Mouse (Mus musculus) stomach, embryonic 15.5 days (tissue): Measurements from ENCODE around the gene Col24a1. TPM values are rescaled to one million over a fixed set of nuclear protein-coding genes. Genes with fewer than 3 reads are reported as not detected.

Source experiments
- ATAC-seq: fragments of 200-750 bp; cut with Nextera tagmentation; 2 replicates; pipeline ENCODE4 v1.8.0; 2017; ENCODE audit warnings: low read depth, moderate number of reproducible peaks, moderate TSS enrichment; ENCODE audit not compliant: insufficient read depth, low FRiP score
- H3K27ac ChIP-seq: fragments of 300-500 bp; sonication (generic); 2 replicates; pipeline ENCODE4 v1.5.1; 2015; ENCODE audit warnings: mild to moderate bottlenecking, inconsistent platforms
- H3K27me3 ChIP-seq: fragments of 300-500 bp; sonication (generic); replicated peaks from 2 replicates; pipeline ENCODE4 v1.6.1; 2015; ENCODE audit warnings: inconsistent platforms
- H3K36me3 ChIP-seq: fragments of 300-500 bp; sonication (generic); 2 replicates; pipeline ENCODE4 v1.6.1; 2015; ENCODE audit warnings: inconsistent platforms
- H3K4me1 ChIP-seq: fragments of 300-500 bp; sonication (generic); 2 replicates; pipeline ENCODE4 v1.6.1; 2015; ENCODE audit warnings: inconsistent platforms
- H3K4me2 ChIP-seq: fragments of 300-500 bp; sonication (generic); 2 replicates; pipeline ENCODE4 v1.6.1; 2015; ENCODE audit warnings: mild to moderate bottlenecking, inconsistent platforms
- H3K4me3 ChIP-seq: fragments of 300-500 bp; sonication (generic); replicated peaks from 2 replicates; pipeline ENCODE4 v1.5.1; 2015; ENCODE audit warnings: inconsistent platforms
- H3K9ac ChIP-seq: fragments of 300-500 bp; sonication (generic); 2 replicates; pipeline ENCODE4 v1.6.1; 2015; ENCODE audit warnings: inconsistent platforms
- H3K9me3 ChIP-seq: fragments of 300-500 bp; sonication (generic); 2 replicates; pipeline ENCODE4 v1.6.1; 2016; ENCODE audit warnings: inconsistent platforms
- WGBS: fragments of 180-500 bp; shearing (Covaris S2); methylation state at CpG from one replicate; pipeline ENCODE4 v1.1.7; 2015; 5-methylcytosine and 5-hydroxymethylcytosine counted together
- polyA plus RNA-seq: library from polyadenylated mRNA; unstranded; fragments of >200 nt; fragmentation: Nextera tagmentation; extraction: Ambion mirVana; gene quantifications from 2 replicates; pipeline ENCODE4 v1.2.1, GENCODE M21; 2015

Col24a1 gene
- polyA plus RNA-seq, 1 experiment from 2014 or later: 2.1 TPM

DNA sequence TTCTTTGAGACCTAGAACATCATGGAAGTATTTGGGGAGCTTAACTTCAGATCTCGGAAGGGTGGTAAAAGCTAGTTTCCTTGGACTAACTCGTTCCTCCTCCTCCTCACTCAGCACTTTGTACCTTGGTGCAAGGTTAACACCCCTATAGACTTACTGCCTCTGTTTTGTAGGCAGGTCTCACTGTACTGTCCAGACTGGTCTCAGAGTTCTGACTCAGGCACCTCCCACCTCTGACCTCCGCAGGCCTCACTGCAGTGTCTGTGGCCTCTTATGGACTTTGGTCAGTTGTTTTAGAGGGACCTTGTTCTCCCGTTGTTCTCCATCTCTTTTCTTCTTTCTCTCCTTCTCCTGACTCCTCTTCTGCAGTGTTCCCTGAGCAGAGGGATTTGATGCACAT is 290.8 kb downstream of the Col24a1 start:
- peaks cover 37% of the 10 kb centered on the region for H3K36me3 ChIP-seq
- no peak for ATAC-seq

DNA sequence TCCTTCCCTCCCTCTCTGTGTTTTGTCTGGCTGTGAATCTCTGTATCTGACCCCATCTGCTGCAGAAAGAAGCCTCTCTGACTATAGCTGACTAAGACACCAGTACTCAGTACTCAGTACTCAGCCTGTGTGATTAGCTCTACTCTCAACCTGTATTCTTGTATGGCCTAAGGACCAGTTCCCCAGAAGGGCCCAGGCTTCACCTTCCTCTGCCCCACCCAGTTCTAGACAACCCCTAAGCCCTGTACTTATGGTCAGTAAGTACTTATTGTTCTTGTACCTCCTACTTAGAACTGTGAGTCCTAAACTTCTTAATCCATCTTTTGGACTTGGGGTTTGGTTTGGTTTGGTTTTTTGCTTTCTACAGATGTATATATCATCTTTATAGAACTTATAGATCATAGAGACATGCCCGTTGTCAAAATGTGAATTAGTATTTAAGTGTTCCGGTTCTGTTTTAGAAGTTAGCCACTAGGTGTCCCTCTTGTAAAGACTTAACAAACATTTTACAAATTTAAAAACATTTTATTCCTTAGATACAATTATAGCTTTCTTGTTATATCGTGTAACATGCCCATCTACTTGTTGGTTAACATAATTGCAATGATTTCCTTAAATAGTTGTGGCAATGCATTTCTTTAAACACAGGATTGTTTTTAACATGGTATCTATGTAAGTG is 291.4 kb downstream of the Col24a1 start:
- WGBS: 44% methylated on average over 3 of the region's 3 CpGs
- Histone ChIP-seq H3K27me3 (no peaks in the 10 kb centered on the region), H3K9me3 (no peaks in the 10 kb centered on the region), H3K27ac (no peak overlapping the region), H3K4me2 (no peak overlapping the region), H3K36me3 (peaks cover 31% of the 10 kb centered on the region), H3K4me3 (no peak overlapping the region), H3K4me1 (no peaks in the 10 kb centered on the region), H3K9ac (no peak overlapping the region)
- no peak for ATAC-seq

More for the DNA sequence above, 290.8 kb downstream of the Col24a1 start:
- no peaks in the 10 kb centered on the region for H3K9me3 ChIP-seq
- no peak overlapping the region for H3K9ac ChIP-seq
- H3K27ac ChIP-seq: no peak overlapping the region
- H3K4me2 ChIP-seq: no peak overlapping the region
- no peaks in the 10 kb centered on the region for H3K27me3 ChIP-seq
- H3K4me1 ChIP-seq: no peaks in the 10 kb centered on the region
- WGBS: 84% methylated on average over 4 of the region's 4 CpGs
- H3K4me3 ChIP-seq: no peak overlapping the region

DNA sequence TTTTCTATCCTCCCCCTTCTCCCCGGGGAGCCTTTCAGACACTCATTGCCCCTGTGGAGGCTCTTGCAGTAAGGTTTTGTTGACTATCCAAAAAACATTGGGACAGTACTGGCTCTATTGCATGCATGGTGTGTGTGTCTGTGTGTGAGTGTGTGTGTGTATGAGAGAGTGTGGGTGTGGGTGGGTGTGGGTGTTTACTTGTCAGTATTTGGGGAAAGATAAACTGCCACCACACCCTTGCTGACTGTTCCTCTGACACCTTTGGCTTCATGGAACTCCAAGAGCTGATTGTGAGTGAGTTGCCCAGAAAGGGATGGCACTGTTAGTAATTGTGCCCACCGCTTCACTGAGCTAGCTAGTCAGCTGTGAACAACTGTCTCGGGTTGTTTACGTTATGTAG is 298.3 kb downstream of the Col24a1 start:
- peak; percentile 93; the same call in 1 of the 2 replicates for ATAC-seq

DNA sequence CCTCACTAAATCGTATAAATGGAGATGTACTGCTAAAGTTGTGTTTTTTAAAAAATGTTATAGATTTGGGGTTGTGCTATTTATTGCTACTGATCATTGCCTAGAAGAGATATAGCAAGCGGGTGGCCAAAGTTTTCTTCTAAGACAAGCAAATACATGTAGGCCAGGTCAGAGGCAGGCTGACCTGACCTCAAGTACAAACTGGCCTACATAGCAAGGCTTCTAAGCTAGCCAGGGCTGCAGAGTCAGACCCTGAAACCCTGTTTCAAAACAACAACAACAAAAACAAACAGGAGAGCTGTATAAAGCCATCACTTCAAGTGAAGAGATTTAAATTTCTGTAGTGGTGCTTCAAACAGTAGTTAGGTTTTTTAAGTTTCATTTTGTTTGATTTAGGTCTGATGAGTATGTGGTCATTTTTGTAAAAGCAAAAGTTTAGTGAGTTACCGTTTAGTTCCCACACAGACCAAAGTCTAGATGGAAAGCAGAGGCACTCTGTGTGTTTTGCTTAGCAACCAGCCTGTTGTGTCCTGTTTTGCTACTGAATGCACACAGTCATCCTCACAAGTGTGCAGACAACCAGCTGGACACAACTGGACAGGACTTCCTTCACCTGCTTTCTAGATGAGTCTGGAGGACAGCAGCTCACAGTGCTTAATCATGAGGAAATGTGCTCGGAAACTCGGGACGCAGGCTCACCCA is 299.7 kb downstream of the Col24a1 start:
- H3K4me1 ChIP-seq: no peaks in the 10 kb centered on the region
- 86% methylated on average over 6 of the region's 6 CpGs for WGBS
- H3K9me3 ChIP-seq: no peaks in the 10 kb centered on the region
- no peak overlapping the region for H3K27ac ChIP-seq
- H3K9ac ChIP-seq: no peak overlapping the region
- H3K36me3 ChIP-seq: peaks cover 17% of the 10 kb centered on the region
- H3K27me3 ChIP-seq: no peaks in the 10 kb centered on the region
- no peak for ATAC-seq
- H3K4me3 ChIP-seq: no peak overlapping the region
- H3K4me2 ChIP-seq: no peak overlapping the region

More for the DNA sequence above, 298.3 kb downstream of the Col24a1 start:
- Histone ChIP-seq H3K4me1 (no peaks in the 10 kb centered on the region), H3K4me3 (no peak overlapping the region), H3K9ac (no peak overlapping the region), H3K27ac (no peak overlapping the region), H3K36me3 (peaks cover 30% of the 10 kb centered on the region), H3K9me3 (no peaks in the 10 kb centered on the region), H3K4me2 (no peak overlapping the region), H3K27me3 (no peaks in the 10 kb centered on the region)
- WGBS: 89% methylated on average over 4 of the region's 4 CpGs

- no peak overlapping the region for H3K4me3 ChIP-seq
- no peak for ATAC-seq
- H3K9ac ChIP-seq: no peak overlapping the region
- peaks cover 27% of the 10 kb centered on the region for H3K36me3 ChIP-seq
- H3K4me2 ChIP-seq: no peak overlapping the region
- no peaks in the 10 kb centered on the region for H3K4me1 ChIP-seq
- H3K9me3 ChIP-seq: no peaks in the 10 kb centered on the region
- H3K27ac ChIP-seq: no peak overlapping the region
- 86% methylated on average over 6 of the region's 6 CpGs for WGBS
- no peaks in the 10 kb centered on the region for H3K27me3 ChIP-seq
Observed at GRCm38 (mm10) chr3:145595354-145595753, 303.1 kb downstream of the Col24a1 start.

GRCm38 (mm10) chr3:145599059-145599458 is 306.8 kb downstream of the Col24a1 start:
- Histone ChIP-seq H3K36me3 (peaks cover 19% of the 10 kb centered on the region; the same call in 1 of the 2 replicates), H3K4me2 (no peak overlapping the region)
- WGBS: 87% methylated on average over 7 of the region's 7 CpGs

GRCm38 (mm10) chr3:145600801-145601200 is 308.5 kb downstream of the Col24a1 start:
- WGBS: 61% methylated on average over 6 of the region's 6 CpGs
- peaks cover 18% of the 10 kb centered on the region; the same call in 1 of the 2 replicates for H3K36me3 ChIP-seq
- ATAC-seq: peak; percentile 42; the same call in 1 of the 2 replicates
- peaks cover 8% of the 10 kb centered on the region; the same call in 1 of the 2 replicates for H3K4me1 ChIP-seq
- H3K27ac ChIP-seq: peak overlapping the region; percentile 26; the same call in 1 of the 2 replicates
- H3K27me3 ChIP-seq: no peaks in the 10 kb centered on the region
- H3K9me3 ChIP-seq: no peaks in the 10 kb centered on the region
- no peak overlapping the region for H3K4me2 ChIP-seq
- H3K4me3 ChIP-seq: no peak overlapping the region
- no peak overlapping the region for H3K9ac ChIP-seq

More at GRCm38 (mm10) chr3:145599059-145599458, 306.8 kb downstream of the Col24a1 start:
- Histone ChIP-seq H3K9me3 (no peaks in the 10 kb centered on the region), H3K4me1 (peaks cover 8% of the 10 kb centered on the region; the same call in 1 of the 2 replicates), H3K9ac (no peak overlapping the region), H3K27me3 (no peaks in the 10 kb centered on the region), H3K4me3 (no peak overlapping the region), H3K27ac (no peak overlapping the region)
- ATAC-seq: no peak

- Histone ChIP-seq H3K27me3 (no peaks in the 10 kb centered on the region), H3K27ac (peak overlapping the region; percentile 46), H3K4me1 (peaks cover 8% of the 10 kb centered on the region; the same call in 1 of the 2 replicates), H3K9ac (no peak overlapping the region), H3K9me3 (no peaks in the 10 kb centered on the region), H3K4me3 (no peak overlapping the region), H3K36me3 (peaks cover 18% of the 10 kb centered on the region; the same call in 1 of the 2 replicates), H3K4me2 (no peak overlapping the region)
- peak; percentile 64; the same call in 1 of the 2 replicates for ATAC-seq
- WGBS: 36% methylated on average over 6 of the region's 6 CpGs
Observed at GRCm38 (mm10) chr3:145601345-145601744, 309.1 kb downstream of the Col24a1 start.

Other genes with a start within 250 kb of the Col24a1 start
- gene Clca2, start 193.0 kb upstream of the Col24a1 start, polyA plus RNA-seq: 0.77 and 1.1 TPM in 2 replicates
- 16.2 and 17.4 TPM in 2 replicates for gene Odf2l, start 173.9 kb upstream of the Col24a1 start, polyA plus RNA-seq